Mouse (Mus musculus) cerebellum, adult 2 months (tissue): ENCODE data around the gene Tmem119. TPM values are rescaled to one million over a fixed set of nuclear protein-coding genes. Genes with fewer than 3 reads are reported as not detected.

Source experiments
- DNase-seq, 2 experiments: peaks; one replicate each; pipeline ENCODE4 v3.0.0; 2021
- H3K27ac ChIP-seq: fragments of 200-500 bp; 2 replicates; pipeline ENCODE4 v1.5.1; 2012; ENCODE audit warnings: low read length, control low read depth, inconsistent platforms; ENCODE audit not compliant: insufficient read depth
- H3K27me3 ChIP-seq: fragments of 200-500 bp; 2 replicates; pipeline ENCODE4 v1.6.1; 2012; ENCODE audit warnings: inconsistent platforms, mild to moderate bottlenecking, low read length, moderate library complexity; ENCODE audit not compliant: control insufficient read depth, insufficient read depth
- H3K4me1 ChIP-seq: fragments of 200-500 bp; 2 replicates; pipeline ENCODE4 v1.6.1; 2011; ENCODE audit warnings: low read length; ENCODE audit not compliant: control insufficient read depth, insufficient read depth
- H3K4me3 ChIP-seq: fragments of 200-500 bp; replicated peaks from 2 replicates; pipeline ENCODE3; 2011; ENCODE audit warnings: mild to moderate bottlenecking, low read depth, low read length, control low read depth; ENCODE audit not compliant: insufficient read depth
- CTCF ChIP-seq: fragments of 200-500 bp; IDR thresholded peaks from 2 replicates; pipeline ENCODE4 v1.5.1; 2011; ENCODE audit warnings: low read depth, mild to moderate bottlenecking, control low read depth, low read length, moderate library complexity, borderline replicate concordance; ENCODE audit not compliant: insufficient read depth
- POLR2A ChIP-seq: fragments of 200-500 bp; IDR thresholded peaks from 2 replicates; pipeline ENCODE4 v1.6.1; 2011; ENCODE audit warnings: low read length, control low read depth, borderline replicate concordance; ENCODE audit not compliant: insufficient read depth
- WGBS: fragments of 180-500 bp; shearing (Covaris S2); methylation state at CpG from one replicate; pipeline ENCODE4 v1.1.7; 2018; 5-methylcytosine and 5-hydroxymethylcytosine counted together
- polyA plus RNA-seq: library from polyadenylated mRNA; depleted of rRNA; stranded (reverse); fragments of >200 nt; gene quantifications from 2 replicates; pipeline ENCODE4 v1.2.3, GENCODE M21; 2012; rRNA removed

Gene Tmem119
- 6.0 and 7.4 TPM in 2 replicates for polyA plus RNA-seq

- no peaks in the 10 kb centered on the region for H3K4me1 ChIP-seq
- H3K27ac ChIP-seq, result no peak within 1 kb of the TSS
- no peak for DNase-seq
- H3K4me3 ChIP-seq, result no peak within 1 kb of the TSS
- no peaks in the 10 kb centered on the region for H3K27me3 ChIP-seq
- WGBS, result 1% methylated on average over 11 of the region's 11 CpGs
- TF ChIP-seq CTCF, result no peak
- no peak for TF ChIP-seq POLR2A
Observed at GRCm38 (mm10) chr5:113800280-113800679, at the start of gene Tmem119. Tmem119 (minus strand) TSS chr5:113800516.

DNA sequence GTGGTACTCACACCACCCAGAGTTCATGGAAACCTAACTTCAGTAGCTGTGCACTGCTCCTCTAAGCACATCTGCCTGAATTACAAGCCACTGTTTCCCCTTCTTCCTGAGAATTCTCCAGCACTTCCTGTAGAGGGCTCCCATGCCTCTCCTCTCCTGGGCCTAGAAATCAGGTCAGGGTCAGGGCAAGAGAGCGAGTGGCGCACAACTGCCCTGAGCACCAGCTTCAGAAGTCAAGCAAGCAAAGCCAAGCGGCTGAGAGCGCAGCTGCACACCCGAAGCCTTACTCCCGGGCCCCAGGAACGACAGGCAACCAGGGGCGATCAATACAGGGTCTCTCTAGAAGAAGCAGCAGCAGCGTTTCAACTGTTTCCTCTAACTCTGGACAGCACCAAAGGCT lies 47.3 kb upstream of the Tmem119 start:
- TF ChIP-seq POLR2A (no peak), CTCF (no peak)
- H3K27ac ChIP-seq, result no peak overlapping the region
- no peak for DNase-seq
- no peaks in the 10 kb centered on the region for H3K27me3 ChIP-seq
- peaks cover 4% of the 10 kb centered on the region for H3K4me1 ChIP-seq
- WGBS, result 83% methylated on average over 9 of the region's 9 CpGs
- no peak overlapping the region for H3K4me3 ChIP-seq

- no peak for DNase-seq
- no peak overlapping the region for H3K4me3 ChIP-seq
- TF ChIP-seq POLR2A (no peak), CTCF (no peak)
- 85% methylated on average over 8 of the region's 8 CpGs for WGBS
- no peak overlapping the region for H3K27ac ChIP-seq
- no peaks in the 10 kb centered on the region for H3K27me3 ChIP-seq
- H3K4me1 ChIP-seq, result peaks cover 4% of the 10 kb centered on the region
Observed at GRCm38 (mm10) chr5:113846656-113847055, 46.3 kb upstream of the Tmem119 start.

DNA sequence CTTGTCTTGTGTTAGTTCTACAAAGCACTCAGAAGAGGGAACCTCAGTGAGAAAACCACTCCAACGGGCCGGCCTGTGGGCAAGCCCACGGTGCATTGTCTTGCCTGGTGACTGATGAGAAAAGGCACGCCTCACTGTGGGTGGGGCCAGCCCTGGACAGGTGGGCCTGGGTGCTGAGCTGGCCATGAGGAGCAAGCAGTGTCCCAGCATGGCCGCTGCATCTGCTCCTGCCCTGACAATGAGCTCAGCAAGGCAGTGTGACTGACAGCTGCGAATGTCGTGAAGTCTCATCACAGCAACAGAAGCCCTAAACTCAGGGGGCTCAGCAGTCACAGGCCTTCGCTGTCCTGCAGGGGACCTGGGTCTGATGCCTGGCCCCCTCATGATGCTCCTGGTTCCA lies 45.3 kb upstream of the Tmem119 start:
- no peak overlapping the region for H3K27ac ChIP-seq
- no peaks in the 10 kb centered on the region for H3K27me3 ChIP-seq
- 92% methylated on average over 8 of the region's 8 CpGs for WGBS
- peaks cover 4% of the 10 kb centered on the region for H3K4me1 ChIP-seq
- no peak overlapping the region for H3K4me3 ChIP-seq
- TF ChIP-seq CTCF (no peak), POLR2A (no peak)
- DNase-seq, result no peak

GRCm38 (mm10) chr5:113844721-113845120 lies 44.4 kb upstream of the Tmem119 start:
- TF ChIP-seq CTCF, result peak; percentile 68
- no peak for TF ChIP-seq POLR2A
- Histone ChIP-seq H3K27me3 (no peaks in the 10 kb centered on the region), H3K27ac (no peak overlapping the region), H3K4me3 (no peak overlapping the region), H3K4me1 (peaks cover 4% of the 10 kb centered on the region)
- WGBS, result 49% methylated on average over 7 of the region's 7 CpGs
- peak in 1 of 2 experiments; percentile 36 for DNase-seq

GRCm38 (mm10) chr5:113844106-113844505 lies 43.8 kb upstream of the Tmem119 start:
- Histone ChIP-seq H3K27me3 (no peaks in the 10 kb centered on the region), H3K27ac (no peak overlapping the region), H3K4me1 (peaks cover 4% of the 10 kb centered on the region), H3K4me3 (no peak overlapping the region)
- 43% methylated on average over 15 of the region's 15 CpGs for WGBS
- TF ChIP-seq CTCF, result no peak
- no peak for TF ChIP-seq POLR2A
- no peak for DNase-seq

DNA sequence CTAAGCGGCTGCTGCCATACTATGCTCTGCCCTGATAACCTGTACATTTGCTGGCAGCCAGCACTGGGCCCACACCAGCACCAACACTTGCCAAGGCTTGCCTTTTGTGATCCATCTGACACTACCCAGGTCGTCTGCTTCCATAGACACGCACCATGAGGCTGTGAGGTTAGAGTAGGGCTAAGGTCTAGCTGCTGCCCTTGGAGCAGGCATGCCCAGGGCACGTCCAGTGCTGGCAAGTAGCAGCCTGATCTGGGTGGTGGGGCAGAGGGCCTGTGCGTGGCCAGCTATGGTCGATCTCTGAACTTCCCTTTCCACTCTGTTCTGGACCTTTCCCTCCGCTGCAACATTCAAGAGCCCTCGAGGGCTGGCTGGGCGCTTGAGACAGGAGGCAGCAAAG lies 42.6 kb upstream of the Tmem119 start:
- Histone ChIP-seq H3K27me3 (no peaks in the 10 kb centered on the region), H3K4me3 (no peak overlapping the region), H3K27ac (no peak overlapping the region), H3K4me1 (peaks cover 4% of the 10 kb centered on the region)
- no peak for TF ChIP-seq CTCF
- no peak for TF ChIP-seq POLR2A
- no peak for DNase-seq
- 87% methylated on average over 9 of the region's 9 CpGs for WGBS

DNA sequence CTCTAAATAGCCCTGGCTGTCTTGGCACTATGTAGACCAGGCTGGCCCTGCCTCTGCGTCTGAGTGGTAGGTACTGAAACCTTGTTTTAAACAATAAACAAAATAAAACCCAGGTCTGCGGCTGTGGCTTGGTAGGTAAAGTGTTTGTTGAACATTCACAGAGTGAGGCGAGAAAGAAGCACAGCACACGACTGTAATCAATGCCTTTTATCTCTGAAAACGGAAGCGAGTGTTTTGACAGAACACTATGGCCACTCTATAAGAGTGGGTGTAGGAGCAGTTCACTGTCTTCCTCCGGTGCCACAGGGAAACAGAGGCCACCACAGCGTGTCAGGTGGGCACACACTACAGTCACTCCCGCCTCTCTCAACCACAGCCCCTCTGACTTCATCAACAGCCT lies 41.9 kb upstream of the Tmem119 start:
- Histone ChIP-seq H3K4me3 (no peak overlapping the region), H3K27me3 (no peaks in the 10 kb centered on the region), H3K4me1 (peaks cover 3% of the 10 kb centered on the region), H3K27ac (no peak overlapping the region)
- WGBS, result 92% methylated on average over 9 of the region's 9 CpGs
- no peak for TF ChIP-seq CTCF
- no peak for DNase-seq

DNA sequence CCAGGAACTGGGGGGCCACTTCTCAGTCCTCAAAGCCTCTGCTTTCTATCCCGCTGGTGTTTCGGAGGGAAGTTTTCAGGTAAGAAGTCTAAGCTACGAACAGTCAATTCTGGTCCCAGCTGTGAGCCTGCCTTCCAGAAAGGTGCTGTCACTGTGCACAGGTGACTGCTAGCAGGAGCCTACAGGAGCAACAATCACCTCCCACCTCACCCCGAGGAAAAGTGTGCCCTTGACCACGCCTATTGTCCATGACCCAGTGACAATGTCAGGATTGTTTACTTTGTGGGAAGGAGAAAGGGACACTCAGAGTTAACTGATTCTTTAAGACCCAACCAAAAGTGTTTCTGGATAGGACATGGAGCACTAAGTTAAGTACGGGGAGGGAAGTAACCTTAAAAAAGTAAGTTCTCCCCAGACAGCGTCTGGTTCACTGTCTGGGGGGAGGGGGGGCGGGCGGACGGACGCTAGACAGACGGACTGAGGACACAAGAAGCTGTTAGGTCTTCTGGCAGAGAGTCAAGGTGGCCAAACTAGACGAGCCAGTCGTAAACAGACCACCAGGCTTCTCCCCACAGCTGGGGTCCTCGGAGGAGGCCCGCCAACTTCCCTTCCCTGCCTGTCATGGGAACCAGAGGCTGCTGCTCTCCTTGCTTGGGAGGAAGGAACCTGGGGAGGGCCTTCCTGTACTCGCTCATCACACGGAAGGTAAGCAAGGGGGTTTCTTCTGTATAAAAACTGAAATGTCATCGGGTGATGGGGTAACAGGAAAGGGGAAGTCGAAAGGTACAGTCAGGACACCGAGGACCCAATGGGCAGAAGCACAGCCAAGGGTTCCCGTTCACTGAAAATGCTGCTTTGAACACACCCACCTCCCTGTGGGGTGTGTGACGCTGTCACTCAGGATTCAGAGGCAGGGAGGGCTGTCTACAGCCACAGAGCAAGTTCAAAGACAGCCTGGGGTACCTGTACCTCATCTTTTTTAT lies 41.2 kb upstream of the Tmem119 start:
- TF ChIP-seq CTCF (no peak), POLR2A (no peak)
- H3K4me1 ChIP-seq, result no peaks in the 10 kb centered on the region
- H3K4me3 ChIP-seq, result no peak overlapping the region
- whole genome bisulfite sequencing, result 73% methylated on average over 23 of the region's 23 CpGs
- H3K27ac ChIP-seq, result no peak overlapping the region
- DNase-seq, result no peak
- H3K27me3 ChIP-seq, result no peaks in the 10 kb centered on the region
